ENCODE assay signal across 10 mouse cellular contexts in genomic region chr7:82533188-82533587, GRCm38 (mm10).
A peak's percentile ranks its signal among the peaks of the same experiment; 100 is the strongest.
DNase-seq lines count a peak whose midpoint lies in the region; ATAC-seq and TF ChIP-seq lines count a peak whose summit lies in the region.
"Had no signal": no experiment of that assay in that cellular context is flagged by ENCODE, and none has a peak within 500 bp of the region (broad histone marks: within the 10 kb centered on the region; RNA-seq: fewer than 3 reads in every experiment).

No protein-coding gene starts in this region.

- no peak overlapping the region for H3K27ac ChIP-seq in thymus, adult 2 months (ENCODE audit: control insufficient read depth, insufficient read depth, low read length)
- H3K27ac ChIP-seq: hindbrain, embryonic 12.5 days had no signal

- no peak overlapping the region for H3K4me3 ChIP-seq in thymus, adult 2 months (ENCODE audit: control insufficient read depth, insufficient read depth, low read length)
- H3K4me3 ChIP-seq: hindbrain, embryonic 12.5 days; stomach, embryonic 15.5 days had no signal

- DNase-seq in kidney, adult 9 months, result peak; percentile 9
- DNase-seq in kidney, adult 11 months, result no peak
- peak; percentile 2 for DNase-seq in thymus, adult 2 months
- no peak for DNase-seq in thymus, adult 18-20 months
- DNase-seq in R1 (ENCODE audit: low read depth, low spot score), result peak; percentile 36
- peak; percentile 7 for DNase-seq in splenic B cell, adult 2 months (ENCODE audit: low read depth, low spot score)

- H3K4me1 ChIP-seq in thymus, adult 2 months (replicated peaks; ENCODE audit: control insufficient read depth, insufficient read depth, low read length), result no peaks in the 10 kb centered on the region
- H3K4me1 ChIP-seq: hindbrain, embryonic 12.5 days had no signal

- no peaks in the 10 kb centered on the region for H3K36me3 ChIP-seq in thymus, adult 2 months (ENCODE audit: control insufficient read depth, insufficient read depth, low read length)
- no peaks in the 10 kb centered on the region for H3K36me3 ChIP-seq in splenic B cell, adult 2 months (ENCODE audit: control insufficient read depth, insufficient read depth, low read length, poor library complexity, severe bottlenecking)
- H3K36me3 ChIP-seq: hindbrain, embryonic 12.5 days; stomach, embryonic 15.5 days had no signal

- no peaks in the 10 kb centered on the region for H3K27me3 ChIP-seq in thymus, adult 2 months (ENCODE audit: control insufficient read depth, insufficient read depth, low read length)
- no peaks in the 10 kb centered on the region for H3K27me3 ChIP-seq in splenic B cell, adult 2 months (ENCODE audit: control insufficient read depth, insufficient read depth, low read length, poor library complexity, severe bottlenecking)
- H3K27me3 ChIP-seq: hindbrain, embryonic 12.5 days; stomach, embryonic 15.5 days had no signal

- no peak for ATAC-seq in monocyte, adult 5-6 weeks (replicated peaks; ENCODE audit: insufficient number of reproducible peaks, low FRiP score, low TSS enrichment, poor library complexity, severe bottlenecking)
- ATAC-seq: forebrain, embryonic 16.5 days had no signal

- no peak for TF ChIP-seq POLR2A in thymus, adult 2 months (IDR thresholded peaks at IDR 0.05; ENCODE audit: control insufficient read depth, extremely low read depth, insufficient read depth, low read length, poor library complexity)

- 74% methylated on average over 4 of the region's 4 CpGs for WGBS in thymus, adult 2 months

- TF ChIP-seq CTCF in thymus, adult 2 months (IDR thresholded peaks at IDR 0.05; ENCODE audit: borderline replicate concordance, control insufficient read depth, extremely low read depth, insufficient read depth, low read length, poor library complexity), result no peak

Comparison
In these comparisons a context has a peak if more than half of its experiments do, and no peak if none do; other contexts are left out.
1. DNase-seq: peak in kidney, adult 9 months (single experiment), thymus, adult 2 months (single experiment), R1 (single experiment) and splenic B cell, adult 2 months (single experiment); none in kidney, adult 11 months (single experiment) and thymus, adult 18-20 months (0 of 2).